Mouse (Mus musculus) natural killer cell, adult 2 months (primary cell): ENCODE data around the gene Gm10577.

ENCODE experiments used
- DNase-seq, 2 experiments: peaks; one replicate each; pipeline ENCODE4 v3.0.0; 2022; ENCODE audit warnings: low spot score in 2 of 2

Gm10577 gene

GRCm38 (mm10) chr4:100995617-100996016, 24.9 kb downstream of the Gm10577 start:
- no peak for DNase-seq

DNA sequence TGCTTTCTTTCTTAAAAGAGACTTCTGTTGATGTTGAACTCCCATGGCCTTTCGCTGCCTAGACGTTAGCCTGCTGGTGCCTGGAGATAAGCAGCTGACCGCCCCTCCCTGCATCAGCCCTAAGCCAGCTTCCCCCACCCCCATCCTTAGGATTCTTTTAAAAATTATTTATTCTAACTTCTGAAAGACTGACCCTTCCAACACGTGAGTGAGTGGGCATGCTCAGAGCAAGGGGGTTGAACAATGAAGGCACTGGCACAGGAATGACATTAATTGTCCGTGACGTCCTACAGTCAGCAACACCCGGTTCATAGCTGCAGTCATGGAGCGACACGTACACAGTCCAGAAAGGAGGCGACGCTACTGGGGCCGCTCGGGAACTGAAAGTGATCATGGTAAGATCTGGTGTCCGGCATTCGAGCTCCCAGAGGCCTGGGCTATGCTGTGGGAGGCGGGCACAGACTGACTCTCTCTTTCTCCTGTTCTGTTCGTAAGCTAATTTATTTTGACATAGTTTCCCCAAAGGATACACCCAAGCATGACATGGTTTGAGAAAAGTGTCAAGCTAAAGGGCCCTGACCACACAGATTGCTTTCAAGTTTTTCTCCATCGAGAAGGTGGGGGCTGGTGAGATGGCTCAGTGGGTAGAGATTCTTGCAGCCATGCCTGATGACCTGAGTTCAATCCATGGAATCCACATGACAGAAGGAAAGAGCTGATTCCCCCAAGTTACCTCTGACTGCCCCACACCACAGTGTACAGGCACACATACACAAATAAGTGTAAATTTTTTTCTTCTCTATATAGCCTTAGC, 25.8 kb downstream of the Gm10577 start:
- no peak for DNase-seq

- no peak for DNase-seq
These were observed 28.4 kb downstream of the Gm10577 start for GRCm38 (mm10) chr4:100992086-100992485.

GRCm38 (mm10) chr4:100990996-100991395, 29.5 kb downstream of the Gm10577 start:
- no peak for DNase-seq

GRCm38 (mm10) chr4:100988231-100988799, 32.2 kb downstream of the Gm10577 start:
- DNase-seq = no peak

DNA sequence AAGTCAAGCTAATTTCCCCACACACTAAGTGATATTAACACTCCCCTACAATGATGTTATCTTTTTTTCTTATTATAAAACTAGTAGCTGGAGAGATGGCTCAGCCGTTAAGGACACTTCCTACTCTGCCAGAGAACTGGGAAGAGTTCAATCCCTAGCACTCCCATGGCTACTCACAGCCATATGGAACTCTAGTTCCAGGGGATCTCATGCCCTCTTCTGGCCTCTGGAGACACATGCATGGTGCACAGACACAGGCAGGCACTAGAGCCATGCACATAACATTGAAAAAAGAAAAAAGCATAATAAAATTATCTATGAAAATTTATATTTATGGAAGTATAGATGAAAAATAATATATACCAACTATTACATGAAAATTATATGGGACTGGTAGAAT, 33.3 kb downstream of the Gm10577 start:
- no peak for DNase-seq

DNA sequence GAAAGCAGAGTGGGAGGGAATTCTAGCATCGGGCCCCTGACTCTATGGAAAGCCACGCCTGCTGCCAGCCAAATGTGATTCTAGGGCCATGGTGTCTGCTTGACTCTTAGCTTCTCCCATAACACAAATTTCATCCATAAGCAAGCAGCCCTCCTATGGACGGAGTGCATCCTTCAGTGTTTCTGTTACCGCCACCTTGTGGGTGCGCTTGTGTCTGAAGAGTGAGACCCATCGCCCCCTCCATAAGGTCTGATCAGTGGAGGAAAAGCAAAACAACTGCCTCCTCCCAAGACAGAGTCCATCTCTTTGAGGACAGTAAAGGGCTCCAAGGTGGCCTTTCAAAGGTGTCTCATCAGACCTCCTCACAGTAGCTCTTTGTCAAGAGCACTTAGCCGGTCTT, 43.0 kb downstream of the Gm10577 start:
- no peak for DNase-seq

DNA sequence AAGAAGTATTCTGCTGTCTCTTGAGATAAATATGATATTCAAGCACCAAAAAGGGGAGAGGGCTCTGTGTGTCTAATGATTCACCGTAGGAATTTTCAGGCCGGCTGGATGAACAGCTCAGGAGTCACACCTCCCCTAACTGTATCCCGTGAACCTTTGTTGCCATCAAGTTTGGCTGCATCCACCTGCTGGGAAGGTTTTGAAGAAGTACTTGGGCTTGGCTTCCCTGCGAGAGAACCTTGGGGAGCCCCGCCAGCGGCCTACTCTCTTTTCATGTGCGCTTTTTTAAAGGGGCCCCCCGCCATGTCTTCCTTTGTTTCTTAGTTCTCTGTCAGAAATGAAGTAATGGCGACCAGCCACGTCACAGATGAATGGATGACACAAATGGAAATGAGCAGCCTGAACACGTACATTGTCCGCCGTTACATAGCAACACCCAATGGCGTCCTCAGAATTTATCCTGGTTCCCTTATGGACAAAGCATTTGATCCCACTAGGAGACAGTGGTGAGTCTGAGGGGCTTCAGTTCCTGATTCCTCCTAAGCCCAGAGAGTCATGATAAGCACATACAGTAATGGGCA, 46.0 kb downstream of the Gm10577 start:
- DNase-seq = no peak

- no peak for DNase-seq
These were observed 46.6 kb downstream of the Gm10577 start for GRCm38 (mm10) chr4:100973641-100974454.
